ENCODE assay signal across 15 mouse cellular contexts in genomic region chr6:110690954-110691353, GRCm38 (mm10). TPM values are rescaled to one million over a fixed set of nuclear protein-coding genes. Genes with fewer than 3 reads are reported as not detected.
"Had no signal": no experiment of that assay in that cellular context is flagged by ENCODE, and none has a peak within 500 bp of the region (broad histone marks: within the 10 kb centered on the region; RNA-seq: fewer than 3 reads in every experiment).

No protein-coding gene starts in this region.

- DNase-seq: kidney, adult 11 months; kidney, adult 9 months; kidney, postnatal 36 days; lung, postnatal 14 days; thymus, postnatal 36 days had no signal

- H3K27ac ChIP-seq: kidney, postnatal 0 days; limb, embryonic 15.5 days; liver, embryonic 12.5 days; lung, embryonic 15.5 days; macrophage; midbrain, embryonic 12.5 days; stomach, embryonic 15.5 days had no signal

- H3K4me3 ChIP-seq: limb, embryonic 15.5 days; liver, embryonic 12.5 days; lung, embryonic 15.5 days; megakaryocyte, embryonic 14.5 days; midbrain, embryonic 12.5 days; stomach, embryonic 15.5 days had no signal

RNA-seq across cellular contexts. Expression of gene Grm7, which starts 45.6 kb away (rescaled TPM):
- polyA plus RNA-seq: inflammation-experienced regulatory T-cells, adult 6 months; macrophage; spleen, adult 2 months had no signal
